Mouse (Mus musculus) adrenal gland, postnatal 0 days (tissue): ENCODE measurements around the gene Ankrd12. TPM values are rescaled to one million over a fixed set of nuclear protein-coding genes. Genes with fewer than 3 reads are reported as not detected.

Experiments
- polyA plus RNA-seq: library from polyadenylated mRNA; unstranded; fragments of >200 nt; fragmentation: Nextera tagmentation; extraction: Ambion mirVana; gene quantifications from 2 replicates; pipeline ENCODE4 v1.2.1, GENCODE M21; 2015

Ankrd12 gene
- polyA plus RNA-seq, result 30.8 and 32.1 TPM in 2 replicates

DNA sequence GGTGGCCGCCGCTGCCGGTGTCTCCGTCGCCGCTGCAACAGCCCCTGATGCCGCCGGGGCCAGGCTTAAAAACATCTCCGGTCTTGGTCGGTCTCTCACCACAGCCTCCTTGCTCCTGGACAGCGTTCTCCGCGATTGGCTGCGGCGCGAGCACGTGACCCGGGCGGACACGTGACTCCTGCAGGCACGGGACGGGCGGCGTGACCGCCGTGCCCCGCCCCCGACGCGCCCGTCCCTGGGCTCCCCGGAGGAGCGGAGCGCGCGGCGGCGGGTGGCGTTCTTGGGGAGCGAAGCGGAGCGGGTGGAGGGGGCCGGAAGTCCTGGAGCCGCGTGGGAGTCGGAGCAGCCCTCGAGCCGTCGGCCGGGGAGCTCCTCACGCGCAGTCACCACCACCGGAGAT, at the start of gene Ankrd12:
Gene Ankrd12, minus strand, starts transcription at position 156 of the 400 bp plus-strand sequence.

DNA sequence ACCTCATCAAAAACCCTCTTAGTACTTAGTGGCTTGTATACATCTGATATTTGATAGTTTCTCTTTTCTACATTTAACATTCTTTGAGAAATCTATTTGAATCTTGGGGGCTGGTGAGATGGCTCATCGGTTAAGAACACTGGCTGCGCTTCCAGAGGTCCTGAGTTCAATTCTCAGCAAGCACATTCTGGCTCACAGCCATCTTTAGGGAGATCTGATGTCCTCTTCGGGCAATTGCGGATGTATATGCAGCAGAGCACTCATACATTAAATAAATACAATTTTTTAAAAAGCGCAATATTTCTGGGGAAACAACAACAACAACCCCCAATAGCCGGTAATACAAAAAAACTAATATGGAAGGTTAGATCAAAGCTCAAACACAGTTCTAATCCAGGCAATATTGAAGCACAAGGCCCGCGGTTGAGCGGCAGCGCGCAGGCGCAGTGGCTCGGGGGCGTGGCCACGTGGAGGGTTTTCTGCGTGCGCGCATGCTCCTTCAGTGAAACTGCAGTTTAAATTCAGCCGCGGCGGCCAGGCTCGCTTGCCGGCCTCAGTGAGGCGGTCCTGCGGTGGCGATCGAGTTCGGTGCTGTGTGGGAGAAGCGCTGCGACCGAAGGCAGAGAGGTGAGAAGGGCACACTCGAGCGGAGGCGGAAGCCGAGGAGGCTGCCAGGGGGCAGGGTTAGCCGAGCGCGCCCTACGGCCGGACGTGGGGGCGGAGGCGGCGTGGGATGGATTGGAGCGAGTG, 46.4 kb upstream of the Ankrd12 start, which contains the start of gene Ddx11:
Gene Ddx11, plus strand, starts transcription at position 455 of the 750 bp plus-strand sequence.

DNA sequence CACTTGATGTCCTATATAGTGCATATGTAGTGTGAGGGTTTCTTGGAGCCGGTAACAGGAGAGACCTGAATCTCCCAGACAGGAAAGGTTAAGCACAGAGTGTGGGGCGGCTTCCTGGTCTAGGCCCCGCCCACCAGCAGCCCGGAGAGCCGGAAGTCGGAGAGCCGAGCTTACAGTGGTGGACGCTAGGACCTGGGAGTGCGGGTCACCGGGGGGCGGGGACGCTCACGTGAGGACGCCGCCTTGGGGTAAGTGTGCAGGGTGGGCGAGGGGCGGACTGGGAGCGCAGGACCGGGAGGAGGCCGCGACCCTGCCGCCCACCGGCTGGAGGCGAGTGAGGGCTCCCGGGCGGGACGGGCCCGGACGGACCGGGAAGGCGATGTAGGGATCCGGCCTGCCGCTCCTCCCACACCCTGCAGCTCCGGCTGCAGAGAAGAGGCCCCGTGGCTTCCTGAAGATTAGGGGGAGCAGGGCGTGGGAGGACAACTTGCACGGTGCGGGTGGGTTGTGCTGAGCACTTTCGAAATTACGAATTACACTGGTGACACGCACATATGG, 34.6 kb upstream of the Ankrd12 start, which contains the start of gene Washc1:
Gene Washc1, plus strand, starts transcription at position 144 of the 558 bp plus-strand sequence.

DNA sequence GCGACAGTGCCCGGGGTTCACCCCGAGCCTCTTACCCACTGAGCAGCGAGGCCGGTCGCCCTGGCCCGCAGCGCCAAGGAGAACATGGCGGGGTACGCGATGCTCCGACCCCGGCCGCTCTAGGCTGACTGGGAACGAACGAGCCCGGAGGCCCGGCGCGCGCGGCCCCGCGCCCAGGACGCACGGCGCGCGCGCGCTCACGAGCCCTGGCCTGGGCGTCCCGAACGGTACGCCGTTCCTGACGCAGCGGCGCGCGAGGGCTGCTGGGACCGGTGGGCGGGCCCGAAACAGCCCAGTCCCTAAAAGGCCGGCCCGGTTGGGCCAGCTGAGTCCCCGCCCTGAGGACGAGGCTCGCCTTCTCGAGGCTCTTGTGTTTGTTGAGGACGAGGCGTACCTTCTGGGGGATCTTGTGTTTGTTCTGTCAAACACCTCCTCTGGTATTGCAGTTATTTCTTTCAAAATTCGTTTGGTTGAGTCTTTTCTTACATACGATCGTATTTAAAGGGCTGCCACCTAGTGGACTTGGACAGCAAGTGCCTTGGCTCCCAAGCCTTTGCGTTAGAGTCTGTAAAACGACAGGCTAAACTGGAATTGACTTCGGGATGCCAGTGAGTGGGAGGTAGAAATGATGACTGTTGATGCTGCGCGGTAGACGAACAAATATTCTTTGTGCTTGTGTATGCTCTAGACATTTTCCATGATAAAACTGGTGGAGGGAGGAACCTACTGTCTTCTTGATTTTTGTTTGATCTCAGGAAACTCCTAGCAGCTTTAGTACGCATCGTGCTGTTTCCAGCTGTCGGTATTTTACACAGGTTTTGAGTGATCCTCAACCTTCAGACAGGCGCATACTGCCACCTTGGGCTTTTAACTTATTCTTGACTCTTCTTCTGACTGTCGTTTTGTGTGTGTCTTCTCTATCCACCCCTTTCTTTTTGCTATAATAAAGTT, 24.8 kb upstream of the Ankrd12 start, which contains the start of gene Ndufv2:
Gene Ndufv2, minus strand, starts transcription at position 180 of the 951 bp plus-strand sequence.

DNA sequence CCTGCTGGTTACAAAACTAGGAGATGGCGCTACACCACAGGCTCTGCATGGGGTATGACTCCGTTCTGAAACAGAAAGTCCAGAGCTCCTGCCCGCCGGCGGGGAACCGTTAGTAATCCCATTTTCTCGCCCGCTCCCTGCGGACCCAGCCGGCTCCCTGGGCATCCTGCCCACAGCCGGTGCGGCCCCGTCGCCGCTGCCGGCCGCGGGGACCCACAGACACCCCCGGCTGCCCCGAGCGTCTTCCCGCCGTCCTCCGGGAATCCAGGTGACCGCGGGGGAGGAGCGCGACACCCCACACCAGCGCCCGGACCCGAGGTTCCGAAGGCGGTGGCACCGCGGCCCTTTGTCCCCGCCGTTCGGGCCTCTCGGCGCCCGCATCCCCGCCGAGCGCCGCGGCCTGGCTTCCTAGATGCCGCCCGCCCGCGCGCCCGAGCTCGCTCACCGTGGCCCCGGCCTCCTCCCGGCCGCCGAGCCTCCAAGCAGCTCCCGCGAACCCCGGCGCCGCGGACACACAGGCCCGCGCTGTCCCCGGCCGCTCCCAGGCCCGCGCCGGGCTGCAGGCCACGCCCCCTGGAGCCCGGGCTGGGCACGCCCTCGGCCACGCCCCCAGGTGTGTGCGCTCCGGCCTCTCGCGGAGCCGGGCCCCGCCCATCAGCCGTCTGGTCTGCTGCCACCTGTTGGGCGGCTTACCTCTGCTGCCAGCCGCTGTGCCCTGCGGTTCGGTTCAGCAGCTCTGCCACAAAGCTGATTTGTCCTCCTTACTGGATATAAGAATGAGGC, 126.1 kb downstream of the Ankrd12 start, which contains the start of gene Twsg1:
Gene Twsg1, minus strand, starts transcription at position 605 of the 783 bp plus-strand sequence.

Other genes starting within 250 kb of the Ankrd12 start
- 56.9 and 58.5 TPM in 2 replicates for gene Ralbp1, start 191.3 kb downstream of the Ankrd12 start, polyA plus RNA-seq
- 103 and 104 TPM in 2 replicates for gene Twsg1, start 125.9 kb downstream of the Ankrd12 start, polyA plus RNA-seq
- gene Ndufv2, start 24.5 kb upstream of the Ankrd12 start, polyA plus RNA-seq, result 450 and 576 TPM in 2 replicates
- 31.1 and 37.0 TPM in 2 replicates for gene Washc1, start 34.5 kb upstream of the Ankrd12 start, polyA plus RNA-seq
- 2.7 and 6.0 TPM in 2 replicates for gene Ddx11, start 46.4 kb upstream of the Ankrd12 start, polyA plus RNA-seq